Mouse (Mus musculus): ENCODE measurements around the gene Zfp992.
"Not testable (repeated sequence)": the region's sequence is repeated elsewhere in the genome, so short reads cannot be mapped to it uniquely, and the experiment has no call there.

The Zfp992 gene

DNA sequence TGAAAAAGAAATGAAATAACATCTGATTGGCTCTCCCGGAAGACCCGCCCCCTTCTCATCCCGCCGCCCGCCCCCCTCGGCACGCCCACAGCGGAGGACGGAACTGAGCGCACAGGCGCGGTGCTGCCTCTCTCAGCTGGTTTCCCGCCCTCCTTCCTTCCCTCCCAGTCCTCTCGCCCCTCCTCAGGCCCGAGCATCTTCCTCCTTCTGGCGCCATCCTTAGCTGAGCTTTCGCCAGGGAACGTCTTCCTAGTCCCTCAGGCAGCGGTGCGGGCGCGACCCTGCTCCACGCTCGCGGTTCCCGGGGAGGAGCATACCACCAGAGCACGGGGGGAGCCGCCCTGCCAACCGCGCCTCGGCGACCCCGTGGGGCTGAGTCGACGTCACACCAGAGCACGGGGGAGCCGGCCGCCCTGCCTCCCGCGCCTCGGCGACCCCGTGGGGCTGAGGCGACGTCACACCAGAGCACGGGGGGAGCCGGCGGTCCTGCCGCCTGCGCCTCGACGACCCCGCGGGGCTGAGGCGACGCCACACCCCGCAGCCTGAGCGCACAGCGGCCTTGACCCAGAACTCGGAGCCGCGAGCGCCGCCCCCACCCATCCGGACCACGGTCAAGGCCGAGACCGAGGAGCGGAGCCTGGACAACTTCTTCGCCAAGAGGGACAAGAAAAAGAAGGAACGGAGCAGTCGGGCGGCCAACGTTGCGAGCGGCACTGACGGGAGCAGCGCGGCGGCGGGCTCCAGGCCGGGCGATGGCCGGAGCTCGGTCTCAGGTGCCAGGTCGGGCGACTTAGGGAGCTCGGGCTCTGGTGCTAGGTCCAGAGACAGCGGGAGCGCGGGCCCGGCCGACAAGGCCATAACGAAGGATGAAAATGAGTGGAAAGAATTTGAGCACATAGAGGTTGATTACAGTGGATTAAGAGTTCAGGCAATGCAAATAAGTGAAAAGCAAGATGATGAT, 26.2 kb downstream of the Zfp992 start:
- DNase-seq (ENCODE audit: low spot score) = not testable (repeated sequence)

GRCm38 (mm10) chr4:146476260-146476659, 27.4 kb downstream of the Zfp992 start:
- DNase-seq (ENCODE audit: low spot score) = not testable (repeated sequence)

DNA sequence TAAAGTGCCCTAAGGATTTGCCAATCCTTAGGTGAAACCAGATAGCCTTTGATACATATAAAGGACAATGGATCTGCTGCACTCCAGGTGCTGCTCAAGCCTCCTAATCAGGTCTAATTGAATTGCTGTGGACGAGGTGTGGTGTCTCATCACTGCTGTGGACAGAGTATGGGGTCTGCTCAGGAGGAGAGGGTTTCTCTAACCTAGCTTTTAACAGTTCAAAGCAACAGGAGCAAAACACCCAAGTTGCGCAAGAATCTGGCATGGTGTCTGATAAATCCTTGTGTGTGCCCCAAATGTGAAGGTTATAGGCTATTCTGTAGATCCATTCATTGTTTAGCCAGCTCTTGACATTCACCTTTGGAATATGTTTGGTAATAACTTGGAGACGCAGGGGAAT, 28.1 kb downstream of the Zfp992 start:
- not testable (repeated sequence) for DNase-seq (ENCODE audit: low spot score)

DNA sequence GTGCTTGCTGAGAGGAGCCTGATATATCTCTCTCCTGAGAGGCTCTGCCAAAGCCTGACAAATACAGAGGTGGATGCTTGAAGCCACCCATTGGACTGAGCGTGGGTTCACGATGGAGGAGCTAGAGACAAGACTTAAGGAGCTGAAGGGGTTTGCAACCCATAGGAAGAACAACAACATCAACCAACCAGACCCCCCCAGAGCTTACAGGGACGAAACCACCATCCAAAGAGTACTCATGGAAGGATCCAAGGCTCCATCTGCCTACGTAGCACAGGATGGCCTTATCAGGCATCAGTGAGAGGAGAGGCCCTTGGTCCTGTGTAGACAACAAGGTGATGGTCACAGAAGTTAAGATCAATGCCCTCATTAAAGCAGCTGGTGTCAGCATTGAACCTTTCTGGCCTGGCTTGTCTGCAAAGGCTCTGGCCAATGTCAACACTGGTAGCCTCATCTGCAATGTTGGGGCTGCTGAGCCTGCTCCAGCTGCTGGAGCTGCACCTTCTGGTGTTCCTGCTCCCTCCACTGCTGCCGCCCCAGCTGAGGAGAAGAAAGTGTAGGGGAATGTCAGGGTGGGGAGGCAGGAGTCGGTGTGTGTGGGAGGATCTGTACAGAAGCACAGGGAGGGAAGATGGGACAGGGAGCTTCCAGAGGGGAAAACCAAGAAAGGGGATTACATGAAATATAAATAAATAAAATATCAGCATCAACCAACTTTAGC, 31.7 kb downstream of the Zfp992 start:
- DNase-seq (ENCODE audit: low spot score) = not testable (repeated sequence)

- not testable (repeated sequence) for DNase-seq (ENCODE audit: low spot score)
Measured at GRCm38 (mm10) chr4:146482546-146482945, 33.7 kb downstream of the Zfp992 start.

GRCm38 (mm10) chr4:146483571-146484280, 34.9 kb downstream of the Zfp992 start:
- DNase-seq (ENCODE audit: low spot score) = not testable (repeated sequence)

DNA sequence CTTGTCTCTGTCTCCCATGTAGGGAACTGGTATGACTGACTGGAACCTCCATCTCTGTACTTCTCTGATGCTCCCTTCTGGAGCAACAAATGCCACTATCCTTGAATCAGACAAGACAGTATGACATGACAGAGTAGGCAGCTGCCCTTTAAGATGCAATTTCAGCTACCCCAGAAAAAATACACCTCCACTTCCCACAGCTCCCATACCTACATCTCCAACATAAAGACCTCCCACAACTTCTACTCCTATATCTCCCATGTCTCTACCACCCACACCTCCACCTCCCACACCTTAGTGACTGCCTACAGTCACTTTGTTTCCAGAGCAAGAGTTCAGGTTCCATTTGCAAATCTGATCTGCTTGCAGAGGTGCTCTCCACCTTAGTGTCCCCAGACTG, 35.9 kb downstream of the Zfp992 start:
- not testable (repeated sequence) for DNase-seq (ENCODE audit: low spot score)

DNA sequence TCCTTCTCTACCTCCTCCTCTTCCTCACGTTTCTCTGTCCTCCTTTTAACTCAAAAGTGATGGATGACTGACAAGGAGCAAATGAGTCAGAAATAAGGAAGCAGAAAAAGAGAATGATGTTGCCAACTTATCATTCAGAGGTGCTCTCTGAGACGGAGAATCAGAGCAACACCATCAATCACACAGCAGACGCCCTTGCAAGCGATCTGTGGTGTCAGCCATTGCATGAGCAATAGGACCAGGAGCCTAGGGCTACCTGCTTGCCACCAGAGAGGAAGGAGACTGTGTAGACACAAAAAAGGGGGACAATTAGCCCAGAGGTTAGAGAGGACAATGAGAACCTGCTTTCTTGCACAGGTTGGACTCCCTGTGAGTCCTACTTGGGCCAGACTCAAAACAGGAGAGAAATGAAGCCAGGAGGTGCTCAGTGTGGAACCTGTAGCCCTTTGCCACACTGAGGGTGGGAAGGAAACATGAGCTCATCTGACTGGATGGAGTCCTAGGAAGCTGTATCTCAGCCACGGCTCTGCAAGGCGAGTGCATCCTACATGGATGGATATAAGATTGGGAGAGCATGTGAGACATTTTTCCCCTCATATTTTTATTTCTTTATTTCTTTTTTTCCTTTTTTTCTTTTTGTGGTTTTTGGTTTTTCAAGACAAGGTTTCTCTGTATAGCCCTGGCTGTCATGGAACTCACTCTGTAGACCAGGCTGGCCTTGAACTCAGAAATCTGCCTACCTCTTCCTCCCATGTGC, 36.5 kb downstream of the Zfp992 start:
- not testable (repeated sequence) for DNase-seq (ENCODE audit: low spot score)

DNA sequence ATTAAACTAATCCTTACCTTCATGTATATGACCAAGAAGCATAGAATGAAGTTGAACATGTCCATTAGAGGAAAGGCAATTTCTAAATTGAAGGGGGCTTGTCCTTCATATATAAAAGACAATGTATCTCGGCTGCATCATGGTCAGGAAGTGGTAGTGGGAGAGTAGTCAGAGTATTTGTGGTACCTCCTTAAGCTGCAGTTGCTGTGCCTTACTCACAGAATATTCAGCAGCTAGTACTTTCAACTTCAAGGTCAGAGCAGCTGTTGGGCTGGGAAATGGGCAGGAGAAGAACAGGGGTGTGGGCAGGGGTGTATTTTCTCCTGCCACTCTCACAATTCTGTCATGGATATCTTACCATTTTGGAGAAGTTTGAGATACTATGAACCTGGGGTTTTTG, 37.9 kb downstream of the Zfp992 start:
- DNase-seq (ENCODE audit: low spot score) = not testable (repeated sequence)

GRCm38 (mm10) chr4:146489196-146489595, 40.4 kb downstream of the Zfp992 start:
- not testable (repeated sequence) for DNase-seq (ENCODE audit: low spot score)

GRCm38 (mm10) chr4:146491993-146492392, 43.2 kb downstream of the Zfp992 start:
- not testable (repeated sequence) for DNase-seq (ENCODE audit: low spot score)

DNA sequence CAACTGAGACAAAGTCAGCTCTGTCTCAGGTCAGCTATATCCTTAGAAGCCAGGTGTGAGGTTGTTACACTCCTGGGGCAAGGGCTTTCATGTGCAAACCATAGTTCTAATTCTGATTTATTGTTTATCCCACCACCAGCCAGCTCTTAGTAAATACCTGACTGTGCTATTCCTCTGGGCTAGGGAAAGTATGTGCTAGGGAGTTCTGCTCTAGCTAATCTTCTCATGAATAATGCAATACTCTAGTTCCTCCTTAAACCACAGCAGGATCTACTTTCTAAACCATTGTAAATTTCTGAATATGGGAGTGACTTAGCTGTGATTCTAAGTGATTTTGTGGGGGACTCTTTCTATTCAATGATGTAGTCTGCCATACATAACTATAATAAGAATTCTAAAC, 43.6 kb downstream of the Zfp992 start:
- DNase-seq (ENCODE audit: low spot score) = no peak

DNA sequence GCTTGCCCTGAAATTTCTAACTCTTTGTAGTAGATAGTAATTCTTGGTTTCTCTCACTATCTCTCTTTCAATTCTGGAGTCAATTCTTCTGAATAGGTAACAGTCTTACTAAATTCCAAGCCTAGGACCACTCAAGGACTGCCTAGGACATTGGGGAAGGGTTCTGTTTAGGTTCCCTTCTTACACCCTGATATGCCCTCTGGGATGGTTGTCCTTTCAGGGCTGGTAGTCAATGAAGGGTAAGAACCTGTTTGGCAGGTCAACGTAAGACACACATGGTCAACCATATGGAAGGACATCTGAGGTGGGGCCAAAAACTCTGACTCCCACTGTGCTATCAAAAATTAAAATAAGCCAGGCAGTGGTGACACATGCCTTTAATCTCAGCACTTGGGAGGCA, 44.0 kb downstream of the Zfp992 start:
- DNase-seq (ENCODE audit: low spot score) = no peak

GRCm38 (mm10) chr4:146493319-146493907, 44.6 kb downstream of the Zfp992 start:
- DNase-seq (ENCODE audit: low spot score) = not testable (repeated sequence)

DNA sequence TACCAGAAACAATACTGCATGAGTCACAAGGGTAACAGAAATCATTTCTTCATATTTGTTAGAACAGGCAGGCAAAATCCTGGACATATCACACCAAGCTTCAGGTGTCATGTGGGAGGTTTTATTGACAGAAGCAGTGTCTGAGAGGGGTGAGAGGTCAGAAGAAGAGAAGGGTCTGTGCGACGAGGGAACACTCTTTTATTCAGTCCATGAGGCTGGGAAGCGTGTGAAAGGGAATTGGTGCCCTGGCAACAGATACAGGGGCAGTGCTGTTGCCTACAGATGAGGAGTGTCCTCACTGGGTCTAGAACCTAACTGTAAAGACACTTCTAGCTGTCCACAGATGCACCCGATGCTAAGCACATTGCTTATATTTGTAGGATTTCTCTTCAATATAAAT, 46.2 kb downstream of the Zfp992 start:
- no peak for DNase-seq (ENCODE audit: low spot score)

- not testable (repeated sequence) for DNase-seq (ENCODE audit: low spot score)
Measured at GRCm38 (mm10) chr4:146497695-146498275, 49.0 kb downstream of the Zfp992 start.

- not testable (repeated sequence) for DNase-seq (ENCODE audit: low spot score)
Measured at GRCm38 (mm10) chr4:146501727-146502126, 52.9 kb downstream of the Zfp992 start, which contains the start of gene Zfp981. Gene Zfp981, plus strand, starts transcription at chr4:146502027.

DNA sequence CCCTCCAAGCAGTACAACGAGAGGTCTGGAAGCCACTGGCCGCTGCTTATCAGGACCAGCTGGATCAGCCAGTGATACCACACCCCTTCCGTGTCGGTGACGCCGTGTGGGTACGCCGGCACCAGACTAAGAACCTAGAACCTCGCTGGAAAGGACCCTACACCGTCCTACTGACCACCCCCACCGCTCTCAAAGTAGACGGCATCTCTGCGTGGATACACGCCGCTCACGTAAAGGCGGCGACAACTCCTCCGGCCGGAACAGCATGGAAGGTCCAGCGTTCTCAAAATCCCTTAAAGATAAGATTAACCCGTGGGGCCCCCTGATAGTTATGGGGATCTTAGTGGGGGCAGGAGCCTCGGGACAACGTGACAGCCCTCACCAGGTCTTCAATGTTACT, 60.2 kb downstream of the Zfp992 start:
- not testable (repeated sequence) for DNase-seq (ENCODE audit: low spot score)

GRCm38 (mm10) chr4:146511871-146512270, 63.0 kb downstream of the Zfp992 start:
- not testable (repeated sequence) for DNase-seq (ENCODE audit: low spot score)

- no peak for DNase-seq (ENCODE audit: low spot score)
Measured at GRCm38 (mm10) chr4:146516474-146516873, 67.7 kb downstream of the Zfp992 start.

GRCm38 (mm10) chr4:146517150-146517549, 68.3 kb downstream of the Zfp992 start:
- DNase-seq (ENCODE audit: low spot score) = not testable (repeated sequence)
